Mouse (Mus musculus) lung, adult 2 months (tissue): ENCODE results near the gene Olfr1255. TPM values are rescaled to one million over a fixed set of nuclear protein-coding genes. Genes with fewer than 3 reads are reported as not detected.

Experiments used
- DNase-seq: peaks from one replicate; pipeline ENCODE4 v3.0.0; 2022
- H3K4me1 ChIP-seq: fragments of 200-500 bp; 2 replicates; pipeline ENCODE4 v1.6.1; 2011; ENCODE audit warnings: low read length; ENCODE audit not compliant: control insufficient read depth, insufficient read depth
- H3K4me3 ChIP-seq: fragments of 200-500 bp; replicated peaks from 2 replicates; pipeline ENCODE3; 2011; ENCODE audit warnings: low read depth, mild to moderate bottlenecking, control low read depth, low read length; ENCODE audit errors: extremely low read depth
- CTCF ChIP-seq: fragments of 200-500 bp; IDR thresholded peaks from 2 replicates; pipeline ENCODE4 v1.5.1; 2011; ENCODE audit warnings: mild to moderate bottlenecking, low read length, control low read depth; ENCODE audit not compliant: insufficient read depth
- POLR2A ChIP-seq: fragments of 200-500 bp; IDR thresholded peaks from 2 replicates; pipeline ENCODE4 v1.6.1; 2011; ENCODE audit warnings: low read depth, mild to moderate bottlenecking, control low read depth, low read length, borderline replicate concordance; ENCODE audit errors: extremely low read depth
- WGBS: fragments of 180-500 bp; shearing (Covaris S2); methylation state at CpG from one replicate; pipeline ENCODE4 v1.1.7; 2018; 5-methylcytosine and 5-hydroxymethylcytosine counted together
- polyA plus RNA-seq: library from polyadenylated mRNA; depleted of rRNA; stranded (reverse); fragments of >200 nt; gene quantifications from 2 replicates; pipeline ENCODE4 v1.2.3, GENCODE M21; 2012; rRNA removed

Olfr1255 gene
- not detected in 2 replicates for polyA plus RNA-seq

- TF ChIP-seq POLR2A (no peak), CTCF (no peak)
- Histone ChIP-seq H3K4me3 (no peak within 1 kb of the TSS), H3K4me1 (no peaks in the 10 kb centered on the region)
- 68% methylated on average over 3 of the region's 3 CpGs for WGBS
- DNase-seq: no peak
Observed at GRCm38 (mm10) chr2:89811751-89812150, at the start of gene Olfr1255. TSS of gene Olfr1255 (plus strand) at chr2:89812051.

GRCm38 (mm10) chr2:89793519-89793918, 18.3 kb upstream of the Olfr1255 start, which contains the start of gene Olfr1254:
TSS of gene Olfr1254 (minus strand) at chr2:89793619.
- DNase-seq: no peak
- no peaks in the 10 kb centered on the region for H3K4me1 ChIP-seq
- no peak for TF ChIP-seq CTCF
- no peak for TF ChIP-seq POLR2A
- no peak within 1 kb of the TSS for H3K4me3 ChIP-seq

GRCm38 (mm10) chr2:89799583-89799982, 12.3 kb upstream of the Olfr1255 start:
- WGBS: 89% methylated on average over 3 of the region's 3 CpGs
- TF ChIP-seq POLR2A (no peak), CTCF (no peak)
- Histone ChIP-seq H3K4me1 (no peaks in the 10 kb centered on the region), H3K4me3 (no peak overlapping the region)
- no peak for DNase-seq

GRCm38 (mm10) chr2:89810751-89811150, 1.1 kb upstream of the Olfr1255 start:
- TF ChIP-seq CTCF (no peak), POLR2A (no peak)
- H3K4me3 ChIP-seq: no peak overlapping the region
- DNase-seq: no peak
- no peaks in the 10 kb centered on the region for H3K4me1 ChIP-seq
- WGBS: 53% methylated on average over 2 of the region's 2 CpGs

GRCm38 (mm10) chr2:89820216-89820615, 8.4 kb downstream of the Olfr1255 start:
- H3K4me3 ChIP-seq: no peak overlapping the region
- TF ChIP-seq POLR2A: no peak
- no peak for TF ChIP-seq CTCF
- WGBS: 82% methylated on average over 1 of the region's 1 CpGs
- H3K4me1 ChIP-seq: no peaks in the 10 kb centered on the region
- DNase-seq: no peak

- WGBS: 37% methylated on average over 2 of the region's 2 CpGs
- no peak for TF ChIP-seq CTCF
- no peak for TF ChIP-seq POLR2A
- no peaks in the 10 kb centered on the region for H3K4me1 ChIP-seq
- no peak within 1 kb of the TSS for H3K4me3 ChIP-seq
- DNase-seq: no peak
Observed at GRCm38 (mm10) chr2:89841455-89841854, 29.6 kb downstream of the Olfr1255 start, which contains the start of gene Olfr1256. TSS of gene Olfr1256 (minus strand) at chr2:89841555.

GRCm38 (mm10) chr2:89848105-89848504, 36.3 kb downstream of the Olfr1255 start, which contains the start of gene Olfr48:
TSS of gene Olfr48 (minus strand) at chr2:89848205.
- no peak within 1 kb of the TSS for H3K4me3 ChIP-seq
- H3K4me1 ChIP-seq: no peaks in the 10 kb centered on the region
- DNase-seq: no peak
- TF ChIP-seq POLR2A (no peak), CTCF (no peak)
- WGBS: 68% methylated on average over 5 of the region's 5 CpGs

- WGBS: 93% methylated on average over 1 of the region's 1 CpGs
- H3K4me1 ChIP-seq: no peaks in the 10 kb centered on the region
- TF ChIP-seq CTCF (no peak), POLR2A (no peak)
Observed at GRCm38 (mm10) chr2:89849230-89849629, 37.4 kb downstream of the Olfr1255 start.

More at GRCm38 (mm10) chr2:89849230-89849629, 37.4 kb downstream of the Olfr1255 start:
- DNase-seq: no peak
- no peak overlapping the region for H3K4me3 ChIP-seq

Other genes with a start within 250 kb of the Olfr1255 start
- gene Olfr1245, start 233.6 kb upstream of the Olfr1255 start, polyA plus RNA-seq: not detected in 2 replicates
- not detected in 2 replicates for gene Olfr1246, start 218.9 kb upstream of the Olfr1255 start, polyA plus RNA-seq
- not detected in 2 replicates for gene Olfr1247, start 197.9 kb upstream of the Olfr1255 start, polyA plus RNA-seq
- not detected in 2 replicates for gene Olfr1248, start 193.8 kb upstream of the Olfr1255 start, polyA plus RNA-seq
- gene Olfr1249, start 177.1 kb upstream of the Olfr1255 start, polyA plus RNA-seq: not detected in 2 replicates
- not detected in 2 replicates for gene Olfr1250, start 150.6 kb upstream of the Olfr1255 start, polyA plus RNA-seq
- gene Olfr1251, start 140.1 kb upstream of the Olfr1255 start, polyA plus RNA-seq: not detected in 2 replicates
- not detected in 2 replicates for gene Olfr1252, start 87.0 kb upstream of the Olfr1255 start, polyA plus RNA-seq
- not detected in 2 replicates for gene Olfr1253, start 55.0 kb upstream of the Olfr1255 start, polyA plus RNA-seq
- not detected in 2 replicates for gene Olfr1254, start 18.4 kb upstream of the Olfr1255 start, polyA plus RNA-seq
- not detected in 2 replicates for gene Olfr1256, start 29.5 kb downstream of the Olfr1255 start, polyA plus RNA-seq
- not detected in 2 replicates for gene Olfr48, start 36.2 kb downstream of the Olfr1255 start, polyA plus RNA-seq
- not detected in 2 replicates for gene Olfr1257, start 66.4 kb downstream of the Olfr1255 start, polyA plus RNA-seq
- not detected in 2 replicates for gene Olfr1258, start 115.3 kb downstream of the Olfr1255 start, polyA plus RNA-seq
- not detected in 2 replicates for gene Olfr1259, start 136.6 kb downstream of the Olfr1255 start, polyA plus RNA-seq
- gene Olfr1260, start 162.3 kb downstream of the Olfr1255 start, polyA plus RNA-seq: not detected in 2 replicates
- not detected in 2 replicates for gene Olfr1261, start 179.2 kb downstream of the Olfr1255 start, polyA plus RNA-seq
- gene Olfr1262, start 188.1 kb downstream of the Olfr1255 start, polyA plus RNA-seq: not detected in 2 replicates
- gene Olfr1263, start 200.1 kb downstream of the Olfr1255 start, polyA plus RNA-seq: not detected in 2 replicates
- gene Olfr1264, start 213.5 kb downstream of the Olfr1255 start, polyA plus RNA-seq: not detected in 2 replicates
- not detected in 2 replicates for gene Olfr1265, start 223.3 kb downstream of the Olfr1255 start, polyA plus RNA-seq